Mouse (Mus musculus): Measurements from ENCODE around the gene Stat5a. TPM values are rescaled to one million over a fixed set of nuclear protein-coding genes. Genes with fewer than 3 reads are reported as not detected.

Gene Stat5a
- polyA plus RNA-seq, 1 experiment from 2014 or later = 6.0 TPM

- ATAC-seq (no peak), DNase-seq (no peak)
- Histone ChIP-seq H3K27me3 (ENCODE audit: insufficient read depth, low read length) (no peaks in the 10 kb centered on the region), H3K9me3 (ENCODE audit: low read length) (no peaks in the 10 kb centered on the region), H3K4me1 (ENCODE audit: insufficient read depth) (peaks cover 37% of the 10 kb centered on the region), H3K27ac (ENCODE audit: low read depth) (no peak overlapping the region), H3K4me2 (ENCODE audit: low read depth, low read length) (no peak overlapping the region), H3K9ac (replicated peaks) (no peak overlapping the region), H3K4me3 (ENCODE audit: low read depth, low read length) (no peak overlapping the region), H3K36me3 (replicated peaks; ENCODE audit: insufficient read depth, low read length) (no peaks in the 10 kb centered on the region)
- 56% methylated on average over 2 of the region's 2 CpGs for WGBS (ENCODE audit: insufficient replicate concordance)
- TF ChIP-seq EP300 (IDR thresholded peaks at IDR 0.05; ENCODE audit: low read depth) (no peak), CTCF (IDR thresholded peaks at IDR 0.05; ENCODE audit: low read depth) (no peak)
These were observed 7.1 kb upstream of the Stat5a start for GRCm38 (mm10) chr11:100852088-100852487.

GRCm38 (mm10) chr11:100853018-100853417 is 6.1 kb upstream of the Stat5a start:
- no peak for ATAC-seq
- no peak for TF ChIP-seq EP300 (IDR thresholded peaks at IDR 0.05; ENCODE audit: low read depth)
- TF ChIP-seq CTCF (IDR thresholded peaks at IDR 0.05; ENCODE audit: low read depth) = no peak
- H3K36me3 ChIP-seq (replicated peaks; ENCODE audit: insufficient read depth, low read length) = no peaks in the 10 kb centered on the region
- DNase-seq = no peak
- H3K9me3 ChIP-seq (ENCODE audit: low read length) = no peaks in the 10 kb centered on the region
- H3K4me2 ChIP-seq (ENCODE audit: low read depth, low read length) = no peak overlapping the region
- H3K4me3 ChIP-seq (ENCODE audit: low read depth, low read length) = no peak overlapping the region
- H3K27me3 ChIP-seq (ENCODE audit: insufficient read depth, low read length) = no peaks in the 10 kb centered on the region
- peaks cover 29% of the 10 kb centered on the region for H3K4me1 ChIP-seq (ENCODE audit: insufficient read depth)
- 64% methylated on average over 5 of the region's 5 CpGs for WGBS (ENCODE audit: insufficient replicate concordance)
- H3K27ac ChIP-seq (ENCODE audit: low read depth) = no peak overlapping the region
- no peak overlapping the region for H3K9ac ChIP-seq (replicated peaks)

DNA sequence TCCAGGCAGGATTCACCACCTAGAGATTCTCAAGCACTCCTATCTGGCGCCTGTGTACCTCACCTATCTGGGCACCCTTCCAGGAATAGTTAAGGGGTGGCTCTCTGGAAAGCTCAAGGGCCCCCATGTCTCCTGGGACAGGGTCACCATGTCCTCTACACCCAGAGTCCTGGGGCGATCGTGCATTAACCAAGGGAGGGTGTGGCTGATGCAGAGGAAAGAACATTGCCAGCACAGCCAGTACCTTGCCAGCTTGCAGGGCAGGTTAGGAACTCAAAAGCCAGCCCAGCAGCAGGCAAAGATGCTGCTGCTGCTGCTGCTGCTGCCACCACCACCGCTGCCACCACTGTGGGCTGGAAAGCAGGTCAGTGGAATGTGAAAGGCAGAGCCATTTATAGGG is 4.9 kb upstream of the Stat5a start:
- WGBS (ENCODE audit: insufficient replicate concordance) = 51% methylated on average over 4 of the region's 4 CpGs
- Histone ChIP-seq H3K36me3 (replicated peaks; ENCODE audit: insufficient read depth, low read length) (no peaks in the 10 kb centered on the region), H3K4me1 (ENCODE audit: insufficient read depth) (peaks cover 20% of the 10 kb centered on the region), H3K4me3 (ENCODE audit: low read depth, low read length) (no peak overlapping the region), H3K4me2 (ENCODE audit: low read depth, low read length) (no peak overlapping the region), H3K9ac (replicated peaks) (no peak overlapping the region), H3K9me3 (ENCODE audit: low read length) (no peaks in the 10 kb centered on the region), H3K27ac (ENCODE audit: low read depth) (no peak overlapping the region), H3K27me3 (ENCODE audit: insufficient read depth, low read length) (no peaks in the 10 kb centered on the region)
- ATAC-seq = no peak
- TF ChIP-seq EP300 (IDR thresholded peaks at IDR 0.05; ENCODE audit: low read depth) (no peak), CTCF (IDR thresholded peaks at IDR 0.05; ENCODE audit: low read depth) (no peak)
- DNase-seq = no peak

GRCm38 (mm10) chr11:100855178-100855577 is 4.0 kb upstream of the Stat5a start:
- H3K9me3 ChIP-seq (ENCODE audit: low read length) = no peaks in the 10 kb centered on the region
- ATAC-seq = no peak
- no peak for DNase-seq
- peaks cover 21% of the 10 kb centered on the region for H3K4me1 ChIP-seq (ENCODE audit: insufficient read depth)
- H3K27ac ChIP-seq (ENCODE audit: low read depth) = no peak overlapping the region
- WGBS (ENCODE audit: insufficient replicate concordance) = 75% methylated on average over 4 of the region's 4 CpGs
- no peak overlapping the region for H3K4me3 ChIP-seq (ENCODE audit: low read depth, low read length)
- no peak overlapping the region for H3K4me2 ChIP-seq (ENCODE audit: low read depth, low read length)
- no peaks in the 10 kb centered on the region for H3K27me3 ChIP-seq (ENCODE audit: insufficient read depth, low read length)
- H3K36me3 ChIP-seq (replicated peaks; ENCODE audit: insufficient read depth, low read length) = no peaks in the 10 kb centered on the region
- H3K9ac ChIP-seq (replicated peaks) = no peak overlapping the region
- TF ChIP-seq CTCF (IDR thresholded peaks at IDR 0.05; ENCODE audit: low read depth) = no peak
- TF ChIP-seq EP300 (IDR thresholded peaks at IDR 0.05; ENCODE audit: low read depth) = no peak

DNA sequence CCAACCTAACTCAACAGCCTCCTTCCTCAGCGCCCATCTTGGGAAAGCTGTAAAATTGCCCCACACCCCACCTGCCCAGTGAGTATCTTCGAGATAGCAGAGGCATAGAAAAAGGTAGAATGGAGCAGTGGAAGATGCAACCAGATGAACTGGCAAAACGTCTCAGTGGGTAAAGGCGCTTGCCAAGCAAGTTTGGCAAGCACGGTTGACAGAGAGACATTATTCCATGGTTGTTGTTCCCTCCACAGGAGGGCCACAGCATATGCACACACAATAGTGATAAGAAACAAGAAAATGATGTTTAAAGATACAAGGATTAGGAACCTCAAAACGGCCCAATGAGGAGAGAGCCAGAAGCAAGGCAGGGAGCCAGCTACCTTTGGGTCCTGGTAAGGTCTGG is 1.2 kb upstream of the Stat5a start:
- H3K4me3 ChIP-seq (ENCODE audit: low read depth, low read length) = no peak overlapping the region
- peaks cover 25% of the 10 kb centered on the region for H3K4me1 ChIP-seq (ENCODE audit: insufficient read depth)
- no peak for TF ChIP-seq CTCF (IDR thresholded peaks at IDR 0.05; ENCODE audit: low read depth)
- no peak for TF ChIP-seq EP300 (IDR thresholded peaks at IDR 0.05; ENCODE audit: low read depth)
- no peak for DNase-seq
- no peaks in the 10 kb centered on the region for H3K9me3 ChIP-seq (ENCODE audit: low read length)
- no peak for ATAC-seq
- H3K36me3 ChIP-seq (replicated peaks; ENCODE audit: insufficient read depth, low read length) = no peaks in the 10 kb centered on the region
- no peak overlapping the region for H3K4me2 ChIP-seq (ENCODE audit: low read depth, low read length)
- H3K27ac ChIP-seq (ENCODE audit: low read depth) = no peak overlapping the region
- no peaks in the 10 kb centered on the region for H3K27me3 ChIP-seq (ENCODE audit: insufficient read depth, low read length)
- H3K9ac ChIP-seq (replicated peaks) = no peak overlapping the region
- 64% methylated on average over 6 of the region's 6 CpGs for WGBS (ENCODE audit: insufficient replicate concordance)

DNA sequence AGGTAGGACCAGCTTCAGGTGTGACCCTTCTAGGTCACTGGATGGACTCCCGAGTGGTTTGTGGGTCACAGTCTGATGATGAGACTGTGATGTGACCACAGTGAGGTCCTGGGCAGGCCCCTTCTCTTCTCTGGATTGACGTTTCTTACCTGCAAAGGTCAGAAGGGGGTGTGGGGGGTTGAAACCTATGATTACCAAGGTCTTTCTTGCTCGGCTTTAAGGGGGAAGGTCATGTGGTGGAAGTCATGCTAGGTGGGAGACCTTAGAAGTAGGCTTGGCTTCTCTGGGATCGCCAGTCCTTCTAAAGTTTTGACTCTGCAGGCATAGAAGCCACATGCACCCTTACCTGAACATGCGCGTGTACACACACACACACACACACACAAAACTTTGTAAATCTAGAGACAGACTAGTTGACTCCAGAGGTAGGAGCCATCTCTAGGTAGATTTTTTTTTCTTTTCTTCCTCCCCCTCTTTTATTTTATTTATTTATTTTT is 476 bp downstream of the Stat5a start:
- TF ChIP-seq CTCF (IDR thresholded peaks at IDR 0.05; ENCODE audit: low read depth) (no peak), EP300 (IDR thresholded peaks at IDR 0.05; ENCODE audit: low read depth) (no peak)
- no peaks in the 10 kb centered on the region for H3K9me3 ChIP-seq (ENCODE audit: low read length)
- no peaks in the 10 kb centered on the region for H3K27me3 ChIP-seq (ENCODE audit: insufficient read depth, low read length)
- DNase-seq (no peak), ATAC-seq (no peak)
- 45% methylated on average over 6 of the region's 6 CpGs for whole genome bisulfite sequencing (ENCODE audit: insufficient replicate concordance)
- peak overlapping the region; percentile 94 for H3K4me2 ChIP-seq (ENCODE audit: low read depth, low read length)
- peak overlapping the region; percentile 61 for H3K4me3 ChIP-seq (ENCODE audit: low read depth, low read length)
- H3K36me3 ChIP-seq (replicated peaks; ENCODE audit: insufficient read depth, low read length) = peaks cover 5% of the 10 kb centered on the region; the same call in 1 of the 2 replicates
- H3K9ac ChIP-seq (replicated peaks) = peak overlapping the region; percentile 71; the same call in 1 of the 2 replicates
- peaks cover 20% of the 10 kb centered on the region for H3K4me1 ChIP-seq (ENCODE audit: insufficient read depth)
- H3K27ac ChIP-seq (ENCODE audit: low read depth) = peak overlapping the region; percentile 82; the same call in 1 of the 2 replicates
